Mouse (Mus musculus) intestine, embryonic 14.5 days (tissue): ENCODE data around the gene Tcte2. TPM values are rescaled to one million over a fixed set of nuclear protein-coding genes. Genes with fewer than 3 reads are reported as not detected.
A peak's percentile ranks its signal among the peaks of the same experiment; 100 is the strongest.

Experiments used
- ATAC-seq: fragments of 200-750 bp; cut with Nextera tagmentation; replicated peaks from 2 replicates; pipeline ENCODE4 v1.8.0; 2017; ENCODE audit warnings: low read depth, moderate number of reproducible peaks, moderate TSS enrichment, moderate library complexity; ENCODE audit not compliant: low FRiP score, low TSS enrichment
- DNase-seq: peaks from one replicate; pipeline ENCODE4 v3.0.0-alpha.2; 2018; ENCODE audit warnings: low spot score
- H3K27ac ChIP-seq: fragments of 300-500 bp; sonication (generic); 2 replicates; pipeline ENCODE4 v1.5.1; 2014; ENCODE audit warnings: low read depth, mild to moderate bottlenecking, control low read depth
- H3K27me3 ChIP-seq: fragments of 300-500 bp; sonication (generic); replicated peaks from 2 replicates; pipeline ENCODE4 v1.6.1; 2014; ENCODE audit warnings: low read length, control low read depth; ENCODE audit not compliant: control insufficient read depth, insufficient read depth
- H3K36me3 ChIP-seq: fragments of 300-500 bp; sonication (generic); 2 replicates; pipeline ENCODE4 v1.6.1; 2014; ENCODE audit warnings: low read length, control low read depth; ENCODE audit not compliant: control insufficient read depth, insufficient read depth
- H3K4me1 ChIP-seq: fragments of 300-500 bp; sonication (generic); replicated peaks from 2 replicates; pipeline ENCODE4 v1.6.1; 2014; ENCODE audit warnings: low read length, control low read depth, mixed read lengths; ENCODE audit not compliant: control insufficient read depth, insufficient read depth
- H3K4me2 ChIP-seq: fragments of 300-500 bp; sonication (generic); 2 replicates; pipeline ENCODE4 v1.6.1; 2014; ENCODE audit warnings: low read length
- H3K4me3 ChIP-seq: fragments of 300-500 bp; sonication (generic); 2 replicates; pipeline ENCODE4 v1.5.1; 2014; ENCODE audit warnings: low read depth, low read length, control low read depth, mixed read lengths
- H3K9ac ChIP-seq: fragments of 300-500 bp; sonication (generic); 2 replicates; pipeline ENCODE4 v1.6.1; 2014; ENCODE audit warnings: mild to moderate bottlenecking, low read length
- H3K9me3 ChIP-seq: fragments of 300-500 bp; sonication (generic); 2 replicates; pipeline ENCODE4 v1.6.1; 2016; ENCODE audit warnings: low read length, control low read depth; ENCODE audit not compliant: control insufficient read depth
- WGBS: fragments of 180-500 bp; shearing (Covaris S2); extraction: QIAGEN DNeasy Blood & Tissue Kit; methylation state at CpG from one replicate; pipeline ENCODE4 v1.1.7; 2014; 5-methylcytosine and 5-hydroxymethylcytosine counted together
- polyA plus RNA-seq: library from polyadenylated mRNA; unstranded; fragments of >200 nt; fragmentation: Nextera tagmentation; extraction: Ambion mirVana; gene quantifications from 2 replicates; pipeline ENCODE4 v1.2.1, GENCODE M21; 2014

Gene Tcte2
- polyA plus RNA-seq, 1 experiment from 2014 or later, result 5.2 TPM

- Histone ChIP-seq H3K27me3 (no peaks in the 10 kb centered on the region), H3K4me2 (no peak overlapping the region), H3K9ac (no peak overlapping the region), H3K4me3 (no peak overlapping the region), H3K36me3 (no peaks in the 10 kb centered on the region), H3K27ac (no peak overlapping the region), H3K9me3 (no peaks in the 10 kb centered on the region), H3K4me1 (0 out of 2 replicates have a peak, but pooled peaks cover 2% of the 10 kb centered on the region)
- no peak for DNase-seq
- WGBS, result 81% methylated on average over 6 of the region's 6 CpGs
- no peak for ATAC-seq
Measured at GRCm38 (mm10) chr17:13674695-13675306, 86.8 kb downstream of the Tcte2 start.

- 67% methylated on average over 4 of the region's 4 CpGs for WGBS
- Histone ChIP-seq H3K4me3 (no peak overlapping the region), H3K27me3 (no peaks in the 10 kb centered on the region), H3K9ac (no peak overlapping the region), H3K9me3 (no peaks in the 10 kb centered on the region), H3K36me3 (no peaks in the 10 kb centered on the region), H3K4me1 (peaks cover 13% of the 10 kb centered on the region), H3K27ac (no peak overlapping the region), H3K4me2 (no peak overlapping the region)
- DNase-seq (no peak), ATAC-seq (peak; percentile 65)
Measured at GRCm38 (mm10) chr17:13671732-13672131, 89.9 kb downstream of the Tcte2 start.

GRCm38 (mm10) chr17:13670227-13670626 lies 91.4 kb downstream of the Tcte2 start:
- ATAC-seq, result no peak

GRCm38 (mm10) chr17:13669206-13669605 lies 92.4 kb downstream of the Tcte2 start:
- no peak for ATAC-seq
- no peak overlapping the region for H3K4me3 ChIP-seq
- no peak for DNase-seq
- 40% methylated on average over 8 of the region's 8 CpGs for WGBS
- no peak overlapping the region for H3K4me2 ChIP-seq
- H3K9me3 ChIP-seq, result no peaks in the 10 kb centered on the region
- H3K4me1 ChIP-seq, result peaks cover 13% of the 10 kb centered on the region
- H3K27me3 ChIP-seq, result no peaks in the 10 kb centered on the region
- no peaks in the 10 kb centered on the region for H3K36me3 ChIP-seq
- no peak overlapping the region for H3K27ac ChIP-seq
- no peak overlapping the region for H3K9ac ChIP-seq

More at GRCm38 (mm10) chr17:13670227-13670626, 91.4 kb downstream of the Tcte2 start:
- Histone ChIP-seq H3K4me1 (peaks cover 13% of the 10 kb centered on the region), H3K9me3 (no peaks in the 10 kb centered on the region), H3K9ac (no peak overlapping the region), H3K27me3 (no peaks in the 10 kb centered on the region), H3K4me3 (no peak overlapping the region), H3K27ac (no peak overlapping the region), H3K4me2 (no peak overlapping the region), H3K36me3 (no peaks in the 10 kb centered on the region)
- no peak for DNase-seq

GRCm38 (mm10) chr17:13668052-13669015 lies 93.3 kb downstream of the Tcte2 start:
- 13% methylated on average over 16 of the region's 16 CpGs for WGBS
- ATAC-seq (peak; percentile 53; the same call in 1 of the 2 replicates), DNase-seq (no peak)
- H3K27me3 ChIP-seq, result no peaks in the 10 kb centered on the region
- peak overlapping the region; percentile 16; the same call in 1 of the 2 replicates for H3K4me2 ChIP-seq
- H3K36me3 ChIP-seq, result no peaks in the 10 kb centered on the region
- H3K9ac ChIP-seq, result no peak overlapping the region; the same call in 1 of the 2 replicates
- H3K9me3 ChIP-seq, result no peaks in the 10 kb centered on the region
- no peak overlapping the region for H3K4me3 ChIP-seq
- peak overlapping the region; percentile 12; the same call in 1 of the 2 replicates for H3K27ac ChIP-seq
- H3K4me1 ChIP-seq, result peaks cover 13% of the 10 kb centered on the region

GRCm38 (mm10) chr17:13667006-13667405 lies 94.6 kb downstream of the Tcte2 start:
- Histone ChIP-seq H3K27me3 (no peaks in the 10 kb centered on the region), H3K27ac (no peak overlapping the region), H3K9me3 (no peaks in the 10 kb centered on the region), H3K9ac (no peak overlapping the region), H3K4me2 (no peak overlapping the region), H3K4me3 (no peak overlapping the region), H3K36me3 (no peaks in the 10 kb centered on the region), H3K4me1 (peaks cover 13% of the 10 kb centered on the region)
- no peak for ATAC-seq
- no peak for DNase-seq
- WGBS, result 68% methylated on average over 3 of the region's 3 CpGs

GRCm38 (mm10) chr17:13665731-13666130 lies 95.9 kb downstream of the Tcte2 start:
- Histone ChIP-seq H3K4me1 (peaks cover 13% of the 10 kb centered on the region), H3K9me3 (no peaks in the 10 kb centered on the region), H3K36me3 (no peaks in the 10 kb centered on the region), H3K9ac (no peak overlapping the region), H3K27me3 (no peaks in the 10 kb centered on the region), H3K4me3 (no peak overlapping the region), H3K4me2 (no peak overlapping the region), H3K27ac (no peak overlapping the region)
- ATAC-seq (no peak), DNase-seq (no peak)
- 91% methylated on average over 1 of the region's 1 CpGs for WGBS

GRCm38 (mm10) chr17:13663386-13664166 lies 98.0 kb downstream of the Tcte2 start:
- H3K4me1 ChIP-seq, result peaks cover 7% of the 10 kb centered on the region
- H3K27ac ChIP-seq, result no peak overlapping the region
- 83% methylated on average over 13 of the region's 13 CpGs for WGBS
- DNase-seq, result no peak
- no peak overlapping the region for H3K4me3 ChIP-seq
- no peak overlapping the region for H3K4me2 ChIP-seq
- no peaks in the 10 kb centered on the region for H3K9me3 ChIP-seq
- no peaks in the 10 kb centered on the region for H3K27me3 ChIP-seq
- no peak overlapping the region for H3K9ac ChIP-seq
- ATAC-seq, result no peak
- H3K36me3 ChIP-seq, result no peaks in the 10 kb centered on the region
